Mouse (Mus musculus) G1E (cell line): ENCODE measurements around the gene Id2.

Source experiments
- CTCF ChIP-seq: IDR thresholded peaks from 2 replicates; pipeline ENCODE4 v1.5.1; 2012; ENCODE audit warnings: low read depth, low read length, inconsistent platforms, mixed read lengths
- GATA1 ChIP-seq: IDR thresholded peaks from 2 replicates; pipeline ENCODE4 v1.6.1; 2012; ENCODE audit warnings: borderline replicate concordance, low read length, inconsistent platforms, mixed read lengths
- POLR2AphosphoS5 ChIP-seq: IDR thresholded peaks from 2 replicates; pipeline ENCODE4 v1.6.1; 2012; ENCODE audit warnings: low read depth, low read length, inconsistent platforms; ENCODE audit not compliant: insufficient replicate concordance

DNA sequence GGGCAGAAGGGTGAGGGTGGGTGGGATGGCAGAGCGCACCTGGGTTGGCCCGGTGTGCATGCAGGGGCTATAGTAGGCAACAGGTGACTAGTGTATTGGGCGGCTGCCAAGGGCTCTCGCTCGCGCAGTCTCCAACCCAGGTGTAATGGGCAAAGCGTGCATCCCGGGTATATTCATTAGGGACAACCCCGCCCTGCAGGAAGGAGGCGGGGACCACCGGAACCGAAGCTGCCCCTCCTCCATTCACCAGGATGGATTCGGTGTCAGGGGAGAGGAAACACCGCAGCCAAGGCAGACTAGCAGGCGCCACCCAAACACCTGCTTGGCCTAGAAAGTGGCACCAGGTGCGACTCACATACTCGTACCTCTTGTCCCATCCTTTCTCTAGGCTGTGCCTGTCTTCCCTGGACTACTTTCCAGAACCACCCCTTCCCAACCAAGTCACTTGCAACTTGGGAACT is 4.2 kb downstream of the Id2 start:
- no peak for TF ChIP-seq GATA1
- TF ChIP-seq CTCF = no peak
- TF ChIP-seq POLR2AphosphoS5 = no peak
